Mouse (Mus musculus) megakaryocyte, adult 5-6 weeks (primary cell): ENCODE measurements around the gene Yif1b. TPM values are rescaled to one million over a fixed set of nuclear protein-coding genes. Genes with fewer than 3 reads are reported as not detected.
"Not testable (repeated sequence)": the region's sequence is repeated elsewhere in the genome, so short reads cannot be mapped to it uniquely, and the experiment has no call there.

Experiments
- ATAC-seq: 2 replicates; pipeline ENCODE4 v1.8.0; 2016; ENCODE audit warnings: mild to moderate bottlenecking, inconsistent platforms; ENCODE audit not compliant: poor library complexity, severe bottlenecking
- total RNA-seq, 2 experiments: library from RNA; stranded (forward) in 1 of 2; stranded (reverse) in 1 of 2; fragments of 153-499, 151-499 nt in 1 of 2; fragments of 221-1000, 200-1000 nt in 1 of 2; gene quantifications; 2 replicates each; pipeline versions ENCODE4 v1.2.3 to v1.2.4; 2015 to 2017

The Yif1b gene
- 36.2 and 38.0 TPM in 2 replicates for total RNA-seq (2015)
- 19.1 and 21.8 TPM in 2 replicates for total RNA-seq (2017)

DNA sequence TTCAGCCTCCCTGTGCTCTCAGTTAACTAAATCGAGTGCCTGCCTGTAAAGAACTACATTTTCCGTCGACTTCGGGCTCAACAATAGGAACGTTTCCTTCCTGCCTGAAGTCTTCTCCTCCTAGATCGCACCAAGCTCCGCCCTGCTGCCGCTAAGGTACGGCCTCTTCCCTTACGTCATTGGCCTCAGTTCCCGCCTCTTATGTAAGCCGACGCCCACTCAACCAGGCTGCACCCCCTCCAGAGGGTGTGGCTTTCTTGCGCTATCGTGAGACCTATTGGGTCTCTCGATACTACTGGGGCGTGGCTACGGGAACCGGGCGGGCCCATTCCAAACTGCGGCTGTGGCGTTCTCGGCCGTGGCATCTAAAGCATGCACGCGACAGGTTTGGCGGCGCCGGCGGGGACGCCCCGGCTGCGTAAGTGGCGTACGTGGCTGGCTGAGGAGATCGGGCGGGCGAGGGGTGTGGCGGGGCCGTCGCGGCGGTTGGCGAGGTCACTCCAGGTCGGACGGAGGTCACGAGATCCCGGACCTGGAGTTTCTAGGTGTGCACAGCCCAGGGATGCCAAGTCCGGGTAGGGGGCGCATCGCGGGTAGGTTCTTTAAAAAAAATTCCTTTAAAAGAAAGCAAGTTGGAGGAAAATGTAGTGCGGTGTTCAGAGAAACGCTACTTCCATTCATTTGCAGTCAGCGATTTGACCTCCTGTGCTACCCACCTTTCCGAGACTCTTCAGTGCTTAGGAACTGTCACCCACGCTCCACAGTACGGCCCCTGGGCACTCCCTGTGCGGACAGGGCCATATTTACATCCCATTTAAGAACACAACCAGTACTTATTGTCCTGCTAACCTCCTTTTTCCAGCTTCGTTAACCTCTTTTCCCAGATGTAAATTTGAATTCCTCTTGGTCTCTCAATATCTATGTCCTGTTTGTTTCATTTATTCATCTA is at the start of gene Yif1b:
Gene Yif1b, plus strand, starts transcription at position 311 of the 949 bp plus-strand sequence.
- ATAC-seq = peak; percentile 98

DNA sequence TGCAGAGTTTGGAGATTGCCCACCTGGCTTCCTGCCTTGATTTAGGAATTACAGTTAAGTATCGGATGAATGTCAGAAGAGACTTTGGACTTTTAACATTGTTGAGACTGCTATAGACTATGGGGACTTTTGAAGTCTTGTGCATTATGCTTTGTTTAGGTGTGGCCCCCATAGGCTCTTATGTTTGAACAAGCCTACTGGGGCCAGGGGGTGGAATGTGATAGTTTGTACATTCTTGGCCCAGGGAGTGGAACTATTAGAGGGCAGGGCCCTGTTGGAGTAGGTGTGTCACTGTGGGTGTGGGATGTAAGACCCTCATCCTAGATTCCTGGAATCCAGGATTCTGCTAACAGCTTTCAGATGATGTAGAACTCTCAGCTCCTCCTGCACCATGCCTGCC is 43.9 kb upstream of the Yif1b start:
- ATAC-seq = not testable (repeated sequence)

DNA sequence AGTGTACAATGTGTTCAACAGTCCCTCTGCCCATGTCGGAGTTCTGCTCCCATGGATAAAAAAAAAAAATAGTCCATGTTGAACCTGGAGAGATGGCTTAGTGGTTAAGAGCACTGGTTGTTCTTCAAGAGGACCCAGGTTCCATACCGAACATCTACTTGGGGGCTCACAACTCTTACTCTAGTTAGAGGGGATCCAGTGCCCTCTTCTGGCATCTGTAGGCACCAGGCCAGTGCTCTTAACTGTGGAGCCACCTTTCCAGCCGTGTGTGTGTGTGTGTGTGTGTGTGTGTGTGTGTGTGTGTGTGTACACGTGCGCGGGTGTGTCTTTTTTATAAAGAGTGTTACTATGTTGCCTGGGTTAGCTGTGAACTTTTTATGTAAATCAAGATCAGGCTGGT is 35.6 kb upstream of the Yif1b start:
- no peak for ATAC-seq

DNA sequence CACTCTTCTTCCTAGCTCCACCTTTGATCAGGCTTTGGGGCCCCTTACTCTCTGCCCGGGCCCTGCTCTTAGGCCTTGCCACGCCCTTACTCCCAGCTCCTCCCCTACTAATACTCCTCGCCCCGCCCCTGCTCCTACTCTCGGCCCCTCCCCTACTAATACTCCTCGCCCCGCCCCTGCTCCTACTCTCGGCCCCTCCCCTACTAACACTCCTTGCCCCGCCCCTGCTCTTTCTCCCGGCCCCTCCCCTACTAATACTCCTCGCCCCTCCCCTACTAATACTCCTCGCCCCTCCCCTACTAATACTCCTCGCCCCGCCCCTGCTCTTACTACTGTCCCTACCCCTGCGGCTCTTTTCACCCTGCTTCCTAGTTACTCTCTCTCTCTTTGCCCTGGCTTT is 27.1 kb upstream of the Yif1b start:
- peak; percentile 53 for ATAC-seq

DNA sequence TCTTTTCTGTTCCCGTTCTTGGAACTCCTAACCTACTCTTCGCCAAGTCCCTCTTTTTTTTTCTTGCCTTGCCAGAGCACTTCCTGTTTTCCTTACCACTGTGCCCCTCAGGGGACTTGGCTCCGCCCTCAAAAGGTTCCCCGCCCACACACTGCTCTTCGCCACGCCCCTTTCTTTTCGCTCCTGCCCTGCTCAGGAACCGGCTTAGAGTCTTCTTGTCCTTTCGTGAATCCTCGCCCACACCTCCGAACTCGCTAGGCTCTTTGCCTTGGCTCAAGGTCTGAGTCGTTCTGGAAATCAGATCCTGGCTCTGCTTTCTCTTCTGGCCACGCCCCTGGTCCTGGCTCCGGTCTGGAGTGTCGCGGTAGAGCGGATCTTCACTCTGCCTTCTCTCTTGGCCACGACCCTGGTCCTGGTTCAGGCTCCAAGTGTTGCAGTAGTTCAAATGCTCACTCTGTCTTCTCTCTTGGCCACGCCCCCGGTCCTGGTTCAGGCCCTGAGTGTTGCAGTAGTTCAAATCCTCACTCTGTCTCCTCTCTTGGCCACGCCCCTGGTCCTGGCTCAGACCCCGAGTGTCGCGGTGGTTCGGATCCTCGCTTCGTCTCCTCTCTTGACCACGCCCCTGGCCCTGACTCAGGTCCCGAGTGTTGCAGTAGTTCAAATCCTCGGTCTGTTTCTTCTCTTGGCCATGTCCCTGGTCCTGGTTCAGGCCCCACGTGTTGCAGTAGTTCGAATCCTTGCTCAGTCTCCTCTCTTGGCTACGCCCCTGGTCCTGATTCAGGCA is 26.5 kb upstream of the Yif1b start:
- peak; percentile 84 for ATAC-seq

DNA sequence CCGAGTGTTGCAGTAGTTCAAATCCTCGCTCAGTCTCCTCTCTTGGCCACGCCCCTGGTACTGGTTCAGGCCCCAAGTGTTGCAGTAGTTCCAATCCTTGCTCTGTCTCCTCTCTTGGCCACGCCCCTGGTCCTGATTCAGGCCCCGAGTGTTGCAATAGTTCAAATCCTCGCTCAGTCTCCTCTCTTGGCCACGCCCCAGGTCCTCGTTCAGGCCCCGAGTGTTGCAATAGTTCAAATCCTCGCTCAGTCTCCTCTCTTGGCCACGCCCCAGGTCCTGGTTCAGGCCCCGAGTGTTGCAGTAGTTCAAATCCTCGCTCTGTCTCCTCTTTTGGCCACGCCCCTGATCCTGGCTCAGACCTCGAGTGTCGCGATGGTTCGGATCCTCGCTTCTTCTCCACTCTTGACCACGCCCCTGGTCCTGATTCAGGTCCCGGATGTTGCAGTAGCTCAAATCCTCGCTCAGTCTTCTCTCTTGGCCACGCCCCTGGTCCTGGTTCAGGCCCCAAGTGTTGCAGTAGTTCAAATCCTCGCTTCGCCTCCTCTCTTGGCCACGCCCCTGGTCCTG is 25.8 kb upstream of the Yif1b start:
- peak; percentile 49 for ATAC-seq

DNA sequence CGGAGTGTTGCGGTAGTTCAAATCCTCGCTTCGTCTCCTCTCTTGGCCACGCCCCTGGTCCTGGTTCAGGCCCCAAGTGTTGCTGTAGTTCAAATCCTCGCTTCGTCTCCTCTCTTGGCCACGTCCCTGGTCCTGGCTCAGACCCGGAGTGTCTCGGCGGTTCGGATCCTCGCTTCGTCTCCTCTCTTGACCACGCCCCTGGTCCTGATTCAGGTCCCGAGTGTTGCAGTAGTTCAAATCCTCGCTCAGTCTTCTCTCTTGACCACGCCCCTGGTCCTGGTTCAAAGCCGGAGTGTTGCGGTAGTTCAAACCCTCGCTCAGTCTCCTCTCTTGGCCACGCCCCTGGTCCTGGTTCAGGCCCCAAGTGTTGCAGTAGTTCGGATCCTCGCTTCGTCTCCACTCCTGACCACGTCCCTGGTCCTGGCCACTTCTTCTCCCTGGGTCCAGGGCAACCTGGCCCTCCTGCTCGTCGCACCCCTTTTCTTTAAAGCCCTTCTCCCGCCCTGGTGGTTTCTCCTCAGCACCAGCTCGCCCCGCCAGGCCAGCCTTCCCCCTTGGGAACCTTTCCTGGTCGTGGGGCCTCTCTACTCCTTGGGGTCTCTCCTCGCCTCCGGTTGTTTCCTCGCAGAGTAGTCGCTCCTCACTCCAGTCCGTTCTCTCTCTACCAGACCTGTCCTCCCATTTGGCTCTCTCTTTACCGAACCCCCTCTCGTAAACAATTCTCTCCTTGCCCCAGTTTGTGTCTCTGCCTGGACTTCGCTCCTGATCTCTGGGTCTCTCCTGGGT is 25.2 kb upstream of the Yif1b start:
- not testable (repeated sequence) for ATAC-seq

DNA sequence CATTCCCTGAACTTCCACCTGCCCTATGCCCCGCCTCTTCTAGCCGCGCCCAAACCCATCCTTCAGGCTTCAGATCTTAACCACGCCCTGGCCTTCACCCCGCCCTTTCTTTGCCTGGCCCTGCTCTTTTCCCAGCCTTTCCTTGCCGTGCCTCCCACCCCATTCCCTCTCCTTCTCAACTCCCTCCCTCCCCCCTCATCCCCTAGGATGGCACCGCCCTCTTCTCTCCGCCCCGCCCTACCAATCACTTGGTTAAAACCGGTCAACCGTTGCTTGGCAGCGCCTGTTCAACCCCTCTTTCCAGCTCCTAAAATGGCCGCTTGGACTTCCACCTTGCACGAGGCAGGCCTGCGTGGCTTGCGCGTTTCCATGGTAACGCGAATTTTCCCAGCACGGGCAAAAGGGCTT is 24.4 kb upstream of the Yif1b start, which contains the start of gene Catsperg1:
Gene Catsperg1, minus strand, starts transcription at position 361 of the 408 bp plus-strand sequence.
- no peak for ATAC-seq

DNA sequence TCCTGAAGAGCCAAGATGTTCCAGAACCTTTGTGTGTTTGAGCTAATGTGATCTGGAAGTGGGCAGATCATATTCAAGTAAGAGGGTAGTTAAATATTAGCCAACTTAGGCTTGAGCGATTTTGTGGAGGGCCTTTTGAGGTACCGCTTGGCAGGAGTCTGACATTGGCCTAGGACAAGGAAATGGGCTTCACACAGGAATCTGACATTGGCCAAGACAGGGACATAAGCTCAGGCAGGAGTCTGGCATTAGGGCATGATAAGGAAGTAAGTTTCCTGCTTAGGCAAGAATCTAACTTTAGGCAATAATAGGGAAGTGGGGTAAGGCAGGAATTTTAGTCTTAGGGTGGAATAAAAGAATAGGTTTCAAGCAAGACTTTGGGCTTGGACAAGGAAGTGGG is 23.9 kb upstream of the Yif1b start:
- no peak for ATAC-seq

DNA sequence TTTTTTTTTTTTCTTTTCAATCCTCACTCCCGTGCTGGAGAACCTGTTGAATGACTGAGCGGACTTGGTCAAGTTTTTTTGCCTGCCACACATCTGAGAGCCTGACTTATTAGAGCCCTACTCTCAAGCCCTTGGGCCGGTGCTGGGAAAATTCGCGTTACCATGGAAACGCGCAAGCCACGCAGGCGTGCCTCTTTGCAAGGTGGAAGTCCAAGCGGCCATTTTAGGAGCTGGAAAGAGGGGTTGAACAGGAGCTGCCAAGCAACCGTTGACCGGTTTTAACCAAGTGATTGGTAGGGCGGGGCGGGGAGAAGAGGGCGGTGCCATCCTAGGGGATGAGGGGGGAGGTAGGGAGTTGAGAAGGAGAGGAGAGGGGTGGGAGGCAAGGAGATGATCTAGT is 23.3 kb upstream of the Yif1b start:
- ATAC-seq = no peak

DNA sequence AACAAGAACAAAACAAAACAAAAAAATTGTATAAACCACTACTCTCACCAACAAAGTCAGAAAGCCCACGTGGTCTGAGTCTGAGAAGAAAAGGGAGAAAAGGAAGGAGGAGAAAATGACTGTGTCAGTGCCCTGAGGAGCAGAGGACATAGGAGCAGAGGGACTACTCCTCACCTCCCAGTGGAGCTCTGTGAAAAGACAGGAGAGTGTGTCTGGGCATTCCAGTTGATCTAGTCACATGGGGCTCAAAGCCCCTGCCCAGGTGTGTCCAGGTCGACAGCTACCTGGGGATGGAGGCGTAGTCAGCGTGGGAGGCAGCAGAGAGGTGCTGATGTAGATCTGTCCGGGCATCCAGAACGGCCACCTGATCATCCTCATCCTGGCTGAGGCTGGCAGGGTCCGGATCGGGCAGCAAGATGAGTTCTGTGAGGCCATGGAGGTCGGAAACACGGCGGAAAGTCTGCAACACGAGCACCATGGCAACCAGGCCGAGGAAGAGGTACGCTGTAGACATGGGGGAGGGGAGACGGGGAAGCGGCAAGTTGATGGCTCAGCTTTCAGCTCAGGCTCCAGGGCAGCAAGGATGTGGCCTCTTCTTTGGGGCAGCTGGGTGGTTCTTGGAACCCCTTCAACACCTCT is 13.3 kb upstream of the Yif1b start:
- no peak for ATAC-seq

DNA sequence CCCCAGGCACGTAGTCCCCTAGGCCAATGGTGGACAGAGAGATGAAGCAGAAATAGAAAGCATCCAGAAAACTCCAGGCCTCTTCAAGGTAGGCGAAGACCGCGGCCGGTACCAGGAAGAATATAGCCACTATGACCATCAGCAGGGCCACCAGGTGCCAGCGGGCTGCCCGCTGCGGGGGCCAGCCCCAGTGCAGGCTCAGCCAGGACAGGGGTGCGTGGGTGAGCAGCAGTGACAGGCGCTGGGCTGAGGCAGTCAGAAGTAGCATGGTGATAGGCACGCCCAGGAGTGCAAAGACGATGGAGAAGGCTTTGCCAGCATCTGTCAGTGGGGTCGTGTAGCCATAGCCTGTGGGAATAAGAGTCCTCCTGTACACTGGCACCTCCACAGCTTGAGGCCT is 12.6 kb upstream of the Yif1b start:
- ATAC-seq = no peak

DNA sequence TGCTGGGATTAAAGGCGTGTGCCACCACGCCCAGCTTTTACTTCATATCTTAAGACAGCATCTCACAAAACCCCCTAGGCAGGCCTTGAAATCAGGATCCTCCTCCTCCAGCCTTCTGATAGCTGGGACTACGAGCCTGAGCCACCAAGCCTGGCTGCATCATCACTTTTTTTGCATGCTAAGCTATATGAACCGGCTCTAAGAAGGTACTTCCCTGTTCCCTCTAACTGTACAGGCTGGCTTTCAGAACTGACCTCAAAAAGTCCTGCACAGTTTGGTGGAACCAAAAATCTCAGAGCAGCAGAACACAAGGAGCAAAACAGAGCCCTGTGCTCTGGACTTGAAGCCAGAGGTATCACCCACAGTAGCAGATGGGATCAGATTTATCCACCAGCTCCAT is 9.9 kb upstream of the Yif1b start:
- no peak for ATAC-seq

DNA sequence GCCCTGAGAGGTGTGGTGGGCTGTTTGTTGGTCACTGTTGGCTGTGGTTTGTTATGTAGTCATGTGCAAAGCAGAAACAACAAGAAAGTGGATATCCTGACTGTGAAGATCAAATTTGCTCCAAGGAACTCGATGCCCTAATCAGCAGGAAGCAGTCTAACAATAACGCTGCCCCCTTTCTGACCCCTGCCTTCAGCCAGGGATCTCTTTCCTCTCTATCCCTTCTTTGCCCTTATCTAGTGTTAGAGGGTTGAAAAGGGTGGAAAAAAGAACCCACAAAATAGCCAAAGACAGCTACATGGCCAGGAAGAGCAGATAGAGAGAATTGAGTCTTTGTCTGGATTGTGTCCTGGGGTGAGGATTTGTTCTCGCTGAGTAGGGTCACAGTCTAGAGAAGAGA is 7.6 kb upstream of the Yif1b start:
- ATAC-seq = no peak

DNA sequence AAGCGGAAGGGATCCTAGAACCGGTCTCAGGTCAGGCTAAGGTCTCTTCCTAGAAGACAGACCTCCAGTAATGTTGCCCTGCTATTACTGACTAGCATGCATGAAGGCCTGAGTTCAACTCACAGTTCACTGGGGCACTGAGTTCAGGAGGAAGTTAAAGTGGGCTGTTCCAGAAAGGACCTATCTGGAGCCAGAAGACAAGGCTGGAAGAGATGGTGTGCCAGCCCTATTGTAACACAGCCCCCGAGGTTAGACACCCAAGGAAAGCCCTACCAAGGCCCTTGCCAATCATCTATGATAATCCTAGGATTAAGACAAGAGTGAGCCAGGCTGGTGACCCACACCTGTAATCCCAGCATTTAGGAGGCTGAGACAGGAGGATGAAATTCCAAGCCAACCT is 6.6 kb upstream of the Yif1b start:
- no peak for ATAC-seq

DNA sequence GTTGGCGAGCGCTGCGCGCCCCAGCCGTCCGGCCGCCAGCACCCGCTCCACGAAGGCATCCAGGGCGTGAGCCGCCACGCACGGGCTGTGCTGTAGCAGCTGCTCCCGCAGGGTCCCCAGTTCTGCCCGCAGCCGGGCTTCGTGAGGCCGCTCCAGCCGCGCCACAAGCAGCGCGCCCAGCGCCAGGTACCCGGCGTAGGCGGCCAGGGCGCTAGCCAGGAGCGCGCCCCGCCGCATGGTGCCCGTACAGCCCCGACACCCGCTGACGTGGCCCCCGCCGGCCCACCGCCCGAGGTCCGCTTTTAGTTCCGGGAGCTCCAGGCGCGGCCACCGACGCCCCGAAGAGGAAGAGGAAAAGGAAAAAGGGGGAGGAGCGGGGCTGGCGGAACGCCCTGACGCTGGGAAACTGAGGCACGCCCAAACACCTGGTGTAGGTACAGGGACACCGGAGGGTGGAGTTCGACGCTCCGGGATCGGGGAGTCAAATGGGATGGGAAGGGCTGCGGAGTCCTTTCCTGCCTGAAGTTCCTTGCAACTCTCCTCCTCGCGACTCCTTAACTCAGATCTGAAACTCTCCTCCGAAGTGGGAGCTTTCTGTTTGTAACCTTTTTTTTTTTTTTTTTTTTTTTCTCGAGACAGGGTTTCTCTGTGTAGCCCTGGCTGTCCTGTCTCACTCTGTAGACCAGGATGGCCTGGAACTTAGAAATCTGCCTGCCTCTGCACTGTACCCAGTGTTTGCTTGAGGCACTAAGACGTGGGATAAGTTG is 5.7 kb upstream of the Yif1b start, which contains the start of gene Kcnk6:
Gene Kcnk6, minus strand, starts transcription at position 269 of the 767 bp plus-strand sequence.
- peak; percentile 92 for ATAC-seq

DNA sequence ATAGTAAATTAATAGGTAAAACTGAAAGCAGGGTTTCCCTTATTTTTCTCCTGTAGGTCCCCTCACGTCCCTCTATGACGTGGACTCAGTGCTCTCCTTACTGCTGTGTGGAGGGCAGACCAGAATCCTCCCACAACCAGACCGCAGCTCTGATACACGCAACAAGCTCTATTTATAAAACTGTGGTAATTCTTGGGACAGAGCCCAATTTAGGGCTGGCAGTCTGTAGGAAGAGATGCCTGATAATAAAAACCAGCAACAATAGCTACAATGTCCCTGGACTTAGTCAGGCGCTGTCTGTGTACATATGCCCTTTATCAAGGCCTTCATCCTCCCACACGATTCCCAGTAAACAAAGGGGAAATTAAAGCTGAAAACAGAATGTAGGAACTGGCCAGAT is 4.4 kb upstream of the Yif1b start:
- ATAC-seq = no peak

DNA sequence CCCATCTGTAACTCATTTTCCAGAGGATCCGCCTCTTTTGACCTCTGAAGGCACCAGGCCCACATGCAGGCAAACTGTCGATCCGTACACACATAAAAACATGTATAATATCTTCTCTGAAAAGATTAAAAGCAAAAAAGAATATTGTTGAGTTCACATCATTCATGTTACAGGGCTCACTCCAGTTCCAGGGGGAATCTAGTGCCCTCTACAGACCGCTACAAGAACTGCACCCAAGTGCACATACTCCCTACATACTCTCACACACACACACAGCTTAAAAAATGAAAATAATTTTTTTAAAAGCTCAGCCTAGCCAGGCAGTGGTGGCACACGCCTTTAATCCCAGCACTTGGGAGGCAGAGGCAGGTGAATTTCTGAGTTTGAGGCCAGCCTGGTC is 3.5 kb upstream of the Yif1b start:
- ATAC-seq = no peak

DNA sequence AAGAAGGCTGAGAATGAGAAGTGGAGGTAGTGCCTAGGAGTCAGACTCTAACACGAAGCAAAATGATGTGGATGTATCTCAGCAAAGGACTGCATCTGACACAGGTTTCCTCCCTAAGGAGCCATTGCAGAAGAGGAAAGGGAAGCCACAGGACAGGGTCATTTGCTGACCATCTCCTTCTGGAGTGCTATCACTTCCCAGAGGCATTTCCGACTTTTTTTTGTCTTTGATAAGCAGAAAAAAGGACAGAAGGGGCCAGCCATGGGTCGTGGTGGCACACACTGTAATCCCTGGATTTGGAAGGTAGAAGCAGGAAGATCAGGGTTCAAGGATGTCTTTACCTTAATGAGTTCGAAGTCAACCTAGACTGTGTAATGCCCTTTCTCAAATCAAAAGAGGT is 1.5 kb upstream of the Yif1b start:
- ATAC-seq = no peak
